Mouse (Mus musculus): Measurements from ENCODE around the gene Yeats2. TPM values are rescaled to one million over a fixed set of nuclear protein-coding genes. Genes with fewer than 3 reads are reported as not detected.

The Yeats2 gene
- polyA plus RNA-seq, 1 experiment from 2014 or later: 18.1 TPM

DNA sequence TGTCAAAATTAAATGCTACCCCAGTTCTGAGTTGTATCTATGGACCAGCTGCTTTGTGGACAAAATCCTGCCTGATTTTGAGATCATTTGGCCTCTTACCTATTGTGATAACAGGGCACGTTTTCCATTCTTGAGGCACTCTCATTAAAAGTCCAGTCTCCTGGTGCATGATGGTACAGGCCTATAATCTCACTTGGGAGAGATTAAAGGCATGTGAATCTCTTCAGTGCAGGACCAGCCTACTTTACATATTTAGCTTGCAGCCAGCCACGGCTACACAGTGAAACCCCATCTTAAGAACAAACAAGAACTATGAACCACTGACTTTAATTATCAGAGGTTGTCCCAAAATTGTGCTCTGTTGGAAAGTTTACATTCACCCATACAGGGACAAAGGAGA, 10.5 kb upstream of the Yeats2 start:
- no peak overlapping the region for H3K27ac ChIP-seq (replicated peaks)
- H3K9ac ChIP-seq (replicated peaks): no peak overlapping the region
- no peak overlapping the region for H3K4me2 ChIP-seq
- H3K36me3 ChIP-seq: peaks cover 15% of the 10 kb centered on the region
- no peak for ATAC-seq (ENCODE audit: low FRiP score)
- H3K4me3 ChIP-seq (replicated peaks): no peak overlapping the region
- 44% methylated on average over 2 of the region's 2 CpGs for WGBS
- no peaks in the 10 kb centered on the region for H3K9me3 ChIP-seq (replicated peaks)
- no peaks in the 10 kb centered on the region for H3K27me3 ChIP-seq (replicated peaks)
- no peaks in the 10 kb centered on the region for H3K4me1 ChIP-seq

DNA sequence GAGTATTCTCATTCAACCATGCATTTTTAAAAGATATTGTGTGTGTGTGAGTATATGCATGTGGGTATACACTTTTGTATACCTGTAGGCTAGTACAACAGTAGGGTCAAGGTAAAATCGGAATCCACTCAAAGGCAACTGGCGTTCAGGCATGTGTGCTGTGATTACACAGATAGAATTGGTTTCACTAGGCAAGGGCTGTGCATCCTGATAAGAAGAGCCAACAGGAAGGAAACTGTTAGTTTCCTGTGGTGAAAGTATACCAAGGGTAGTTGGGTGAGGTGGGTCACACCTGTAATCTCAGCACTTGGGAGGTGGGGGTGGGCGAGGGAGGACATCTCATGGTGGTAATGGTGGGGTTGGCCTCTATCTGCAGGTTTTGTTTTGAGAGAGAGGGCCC, 3.7 kb downstream of the Yeats2 start:
- Histone ChIP-seq H3K36me3 (peaks cover 3% of the 10 kb centered on the region; the same call in 1 of the 2 replicates), H3K9ac (replicated peaks) (no peak overlapping the region), H3K4me2 (no peak overlapping the region), H3K4me1 (peaks cover 22% of the 10 kb centered on the region), H3K27me3 (replicated peaks) (no peaks in the 10 kb centered on the region), H3K9me3 (replicated peaks) (no peaks in the 10 kb centered on the region), H3K27ac (replicated peaks) (no peak overlapping the region), H3K4me3 (replicated peaks) (no peak overlapping the region)
- ATAC-seq (ENCODE audit: low FRiP score): no peak
- 98% methylated on average over 3 of the region's 3 CpGs for WGBS

DNA sequence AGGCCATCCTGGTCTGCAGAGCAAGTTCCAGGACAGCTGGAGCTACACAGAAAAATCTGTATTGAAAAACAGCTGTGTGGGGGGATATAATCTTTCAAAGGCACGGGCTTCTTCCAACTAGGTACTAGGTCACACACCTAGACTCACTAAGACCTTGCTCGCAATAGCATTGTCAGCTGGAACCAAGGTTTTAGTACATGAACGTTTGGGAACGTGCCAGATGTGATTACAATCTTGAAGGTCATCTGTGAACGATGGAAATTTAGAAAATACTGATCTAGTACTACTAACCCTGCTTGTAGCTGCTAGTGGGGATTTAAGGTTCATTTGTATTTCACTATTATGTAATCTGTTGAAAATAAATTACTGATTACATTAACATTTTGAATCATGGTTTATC, 11.1 kb downstream of the Yeats2 start:
- H3K4me3 ChIP-seq (replicated peaks): no peak overlapping the region
- no peak overlapping the region for H3K4me2 ChIP-seq
- H3K9me3 ChIP-seq (replicated peaks): no peaks in the 10 kb centered on the region
- no peak overlapping the region for H3K9ac ChIP-seq (replicated peaks)
- peaks cover 25% of the 10 kb centered on the region for H3K36me3 ChIP-seq
- WGBS: 83% methylated on average over 5 of the region's 5 CpGs
- no peaks in the 10 kb centered on the region; the same call in 1 of the 2 replicates for H3K4me1 ChIP-seq
- no peak overlapping the region for H3K27ac ChIP-seq (replicated peaks)
- ATAC-seq (ENCODE audit: low FRiP score): no peak
- H3K27me3 ChIP-seq (replicated peaks): no peaks in the 10 kb centered on the region

DNA sequence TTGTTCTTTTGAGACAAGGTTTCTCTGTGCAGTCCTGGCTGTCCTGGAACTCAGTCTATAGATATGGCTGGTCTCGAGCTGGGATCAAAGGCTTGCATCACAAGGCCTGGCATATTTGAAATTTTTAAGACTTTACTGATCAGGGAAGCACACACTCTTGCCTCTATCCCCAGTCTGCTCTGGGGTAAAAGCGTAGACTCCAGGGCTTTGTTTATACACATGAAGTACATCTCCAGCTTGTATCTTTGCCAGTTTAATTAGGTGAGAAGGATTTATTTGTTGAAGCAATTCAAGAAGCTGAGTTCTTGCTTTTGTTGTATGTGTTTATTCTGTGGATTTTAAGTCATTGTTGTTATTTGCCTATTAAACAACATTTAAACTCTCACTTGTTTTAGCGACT, 12.9 kb downstream of the Yeats2 start:
- ATAC-seq (ENCODE audit: low FRiP score): no peak
- Histone ChIP-seq H3K4me1 (no peaks in the 10 kb centered on the region), H3K9me3 (replicated peaks) (no peaks in the 10 kb centered on the region), H3K9ac (replicated peaks) (no peak overlapping the region), H3K27ac (replicated peaks) (no peak overlapping the region), H3K4me3 (replicated peaks) (no peak overlapping the region), H3K27me3 (replicated peaks) (no peaks in the 10 kb centered on the region), H3K4me2 (no peak overlapping the region), H3K36me3 (peaks cover 36% of the 10 kb centered on the region)
- 77% methylated on average over 3 of the region's 3 CpGs for WGBS

DNA sequence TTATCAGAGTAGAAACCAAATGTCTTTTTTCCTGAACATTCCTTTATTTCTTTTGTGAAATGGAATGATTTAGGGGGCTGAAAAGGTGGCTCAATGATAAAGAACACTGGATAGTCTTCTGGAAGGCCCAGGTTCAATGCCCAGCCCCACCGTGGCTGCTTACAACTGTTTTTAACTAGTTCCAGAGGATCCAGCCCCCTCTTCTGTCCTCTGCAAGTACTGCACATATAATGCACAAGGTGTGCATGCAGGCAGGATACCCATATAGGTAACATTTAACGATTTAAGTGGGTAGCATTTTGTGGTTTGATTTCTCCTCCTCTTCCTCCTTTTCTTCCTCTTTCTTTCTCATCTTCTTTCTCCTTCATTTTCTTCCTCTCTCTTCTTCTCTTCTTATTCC, 19.3 kb downstream of the Yeats2 start:
- H3K36me3 ChIP-seq: peaks cover 81% of the 10 kb centered on the region
- no peak for ATAC-seq (ENCODE audit: low FRiP score)
- no peak overlapping the region for H3K4me3 ChIP-seq (replicated peaks)
- no peaks in the 10 kb centered on the region for H3K9me3 ChIP-seq (replicated peaks)
- 87% methylated on average over 2 of the region's 2 CpGs for WGBS
- no peak overlapping the region for H3K27ac ChIP-seq (replicated peaks)
- H3K4me2 ChIP-seq: no peak overlapping the region
- no peaks in the 10 kb centered on the region for H3K27me3 ChIP-seq (replicated peaks)
- H3K4me1 ChIP-seq: no peaks in the 10 kb centered on the region
- no peak overlapping the region for H3K9ac ChIP-seq (replicated peaks)

DNA sequence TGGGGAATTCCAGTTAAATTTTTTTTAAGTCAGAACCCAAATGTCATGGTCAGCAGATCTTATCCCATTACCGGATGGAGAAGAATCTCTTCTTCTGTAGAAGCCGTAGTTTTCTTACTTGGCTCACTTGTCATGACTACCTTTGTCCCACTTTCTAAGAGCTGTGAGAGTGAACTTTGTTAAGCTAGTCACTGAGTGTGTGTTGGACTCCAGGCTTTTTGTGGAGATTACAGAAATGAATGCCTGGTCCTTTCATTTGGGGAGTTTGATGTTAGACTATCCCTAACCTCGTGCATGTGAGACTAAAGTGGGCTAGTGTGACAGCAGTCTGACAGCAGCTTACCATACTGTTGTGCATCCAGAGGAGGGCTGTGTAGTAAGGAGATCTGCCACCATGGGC, 28.2 kb downstream of the Yeats2 start:
- Histone ChIP-seq H3K36me3 (peaks cover 71% of the 10 kb centered on the region), H3K4me2 (no peak overlapping the region), H3K9me3 (replicated peaks) (no peaks in the 10 kb centered on the region), H3K4me1 (no peaks in the 10 kb centered on the region), H3K4me3 (replicated peaks) (no peak overlapping the region), H3K27me3 (replicated peaks) (no peaks in the 10 kb centered on the region), H3K9ac (replicated peaks) (no peak overlapping the region), H3K27ac (replicated peaks) (no peak overlapping the region)
- no peak for ATAC-seq (ENCODE audit: low FRiP score)
- WGBS: 89% methylated on average over 3 of the region's 3 CpGs

DNA sequence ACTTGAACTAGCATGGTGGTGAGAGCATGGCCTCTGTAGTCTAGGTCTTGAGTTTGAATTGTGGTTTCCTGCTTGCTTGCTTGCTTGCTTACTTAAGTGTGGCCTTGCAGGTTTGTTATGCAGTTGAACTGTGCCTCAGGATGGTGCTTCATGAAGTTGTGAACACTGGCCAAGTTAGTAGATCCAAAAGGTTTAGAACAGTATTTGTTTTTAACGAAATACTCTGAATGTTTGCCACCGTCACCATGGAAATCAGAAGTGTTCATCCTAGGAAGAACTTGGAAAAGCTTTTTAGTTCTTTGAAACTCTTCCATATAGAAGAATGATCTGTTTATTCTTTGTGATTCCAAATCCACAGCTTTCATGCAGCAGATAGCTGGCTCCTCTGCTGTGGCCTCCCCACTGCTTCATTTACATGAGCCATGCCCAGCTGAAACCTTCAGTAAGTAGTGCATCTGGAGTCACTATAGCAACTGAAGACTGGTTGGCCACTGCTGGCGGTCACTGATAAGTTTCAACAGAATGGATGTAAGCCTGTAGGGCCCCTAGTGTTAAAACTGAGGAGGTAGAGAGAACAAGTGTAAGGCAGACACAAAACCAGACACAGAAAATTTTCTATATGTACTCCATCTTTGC, 28.7 kb downstream of the Yeats2 start:
- no peaks in the 10 kb centered on the region for H3K27me3 ChIP-seq (replicated peaks)
- H3K9ac ChIP-seq (replicated peaks): no peak overlapping the region
- no peak overlapping the region for H3K27ac ChIP-seq (replicated peaks)
- no peak overlapping the region for H3K4me3 ChIP-seq (replicated peaks)
- no peak for ATAC-seq (ENCODE audit: low FRiP score)
- no peaks in the 10 kb centered on the region for H3K4me1 ChIP-seq
- H3K36me3 ChIP-seq: peaks cover 71% of the 10 kb centered on the region
- H3K4me2 ChIP-seq: no peak overlapping the region
- WGBS: 80% methylated on average over 3 of the region's 3 CpGs
- no peaks in the 10 kb centered on the region for H3K9me3 ChIP-seq (replicated peaks)

DNA sequence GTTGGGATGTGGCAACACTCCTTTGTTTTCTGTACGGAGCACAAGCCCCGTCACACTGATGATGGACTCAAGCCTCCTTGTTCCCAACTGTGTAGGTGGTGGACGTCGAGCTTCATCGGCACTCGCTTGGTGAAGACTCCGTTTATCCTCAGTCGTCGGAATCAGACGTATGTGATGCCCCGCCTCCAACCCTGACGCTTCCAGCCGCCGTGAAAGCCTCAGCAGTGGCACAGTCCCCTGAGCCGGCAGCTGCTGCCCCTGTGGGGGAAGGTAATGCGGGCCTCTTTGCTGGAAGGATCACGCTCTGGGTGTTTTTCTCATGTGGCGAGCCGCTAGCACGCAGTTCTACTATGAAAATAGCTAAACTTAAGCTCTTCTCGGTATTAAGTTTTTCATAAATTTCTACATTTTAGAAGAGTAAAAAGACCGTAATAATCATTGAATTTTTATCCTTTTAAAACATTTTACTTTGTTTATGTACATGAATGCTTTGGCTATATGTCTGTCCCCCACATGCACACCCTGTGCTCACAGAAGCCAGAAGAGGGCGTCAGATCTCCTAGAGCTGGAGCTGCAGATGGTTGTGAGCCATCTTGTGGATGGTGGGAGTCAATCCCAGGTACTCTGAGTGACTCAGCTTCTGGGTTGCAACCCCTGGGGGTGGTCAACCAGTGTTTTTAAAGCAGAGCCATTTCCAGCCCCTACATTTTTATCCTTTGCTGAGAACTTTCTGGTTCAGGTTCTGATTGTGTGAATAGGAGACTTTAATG, 38.7 kb downstream of the Yeats2 start:
- H3K4me2 ChIP-seq: no peak overlapping the region
- no peaks in the 10 kb centered on the region for H3K9me3 ChIP-seq (replicated peaks)
- WGBS: 88% methylated on average over 23 of the region's 23 CpGs
- peaks cover 50% of the 10 kb centered on the region for H3K36me3 ChIP-seq
- ATAC-seq (ENCODE audit: low FRiP score): no peak
- no peak overlapping the region for H3K4me3 ChIP-seq (replicated peaks)
- no peaks in the 10 kb centered on the region for H3K27me3 ChIP-seq (replicated peaks)
- no peak overlapping the region for H3K27ac ChIP-seq (replicated peaks)
- no peak overlapping the region for H3K9ac ChIP-seq (replicated peaks)
- no peaks in the 10 kb centered on the region for H3K4me1 ChIP-seq

DNA sequence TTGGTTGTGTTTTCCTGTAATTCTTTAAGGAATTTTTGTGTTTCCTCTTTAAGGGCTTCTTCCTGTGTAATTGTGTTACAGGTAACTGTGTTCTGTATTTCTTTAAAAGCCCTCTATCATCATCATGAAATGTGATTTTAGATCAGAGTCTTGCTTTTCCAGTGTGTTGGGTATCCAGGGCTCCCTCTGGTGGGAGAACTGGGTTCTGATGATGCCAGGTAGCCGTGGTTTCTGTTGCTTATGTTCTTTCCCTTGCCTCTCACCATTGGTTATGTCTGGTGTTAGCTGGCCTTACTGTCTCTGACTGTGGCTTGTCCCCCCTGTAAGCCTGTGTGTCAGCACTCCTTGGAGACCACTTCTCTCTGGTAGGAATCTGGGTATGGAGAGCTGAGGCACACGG, 44.5 kb downstream of the Yeats2 start:
- Histone ChIP-seq H3K9ac (replicated peaks) (no peak overlapping the region), H3K4me2 (no peak overlapping the region), H3K9me3 (replicated peaks) (no peaks in the 10 kb centered on the region), H3K27ac (replicated peaks) (no peak overlapping the region), H3K4me3 (replicated peaks) (no peak overlapping the region), H3K36me3 (peaks cover 56% of the 10 kb centered on the region), H3K27me3 (replicated peaks) (no peaks in the 10 kb centered on the region), H3K4me1 (no peaks in the 10 kb centered on the region)
- 70% methylated on average over 2 of the region's 2 CpGs for WGBS
- ATAC-seq (ENCODE audit: low FRiP score): no peak

DNA sequence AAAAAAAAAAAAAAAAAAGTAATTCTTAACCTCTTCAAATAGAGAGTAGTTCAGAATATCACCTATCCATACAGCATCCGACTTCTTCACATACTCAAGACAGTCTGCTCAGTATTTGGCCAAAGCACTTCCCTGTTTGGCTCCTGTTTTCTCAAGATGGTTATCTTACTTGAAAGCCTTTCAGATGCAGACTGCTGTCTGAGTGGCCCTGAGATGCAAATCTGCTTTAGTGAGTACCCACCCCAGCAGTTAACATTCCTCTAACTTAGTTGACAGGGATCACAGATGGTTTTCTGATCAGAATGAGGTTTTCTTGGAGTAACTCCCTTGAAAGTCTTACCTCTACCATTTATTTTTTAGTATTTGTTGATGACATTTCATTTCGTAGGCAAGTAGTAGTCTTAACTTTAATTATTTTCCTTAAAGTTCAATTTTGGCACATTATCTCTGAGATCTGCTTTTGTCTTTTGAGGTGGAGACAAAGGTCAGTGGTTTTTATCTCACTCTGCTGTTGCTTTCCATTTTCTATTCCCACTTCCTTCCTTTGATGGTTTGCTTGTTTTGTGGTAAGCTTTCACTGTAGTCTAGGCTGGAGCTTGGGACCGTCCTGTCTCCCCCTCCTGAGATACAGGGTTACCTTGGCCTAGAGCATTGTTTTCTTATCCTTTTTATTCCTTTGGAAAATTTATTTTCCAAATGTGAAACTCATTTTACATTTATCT, 50.5 kb downstream of the Yeats2 start:
- Histone ChIP-seq H3K9ac (replicated peaks) (no peak overlapping the region), H3K4me2 (no peak overlapping the region), H3K36me3 (peaks cover 80% of the 10 kb centered on the region), H3K4me1 (no peaks in the 10 kb centered on the region), H3K27ac (replicated peaks) (no peak overlapping the region), H3K9me3 (replicated peaks) (no peaks in the 10 kb centered on the region), H3K27me3 (replicated peaks) (no peaks in the 10 kb centered on the region), H3K4me3 (replicated peaks) (no peak overlapping the region)
- 91% methylated on average over 3 of the region's 3 CpGs for WGBS
- no peak for ATAC-seq (ENCODE audit: low FRiP score)

DNA sequence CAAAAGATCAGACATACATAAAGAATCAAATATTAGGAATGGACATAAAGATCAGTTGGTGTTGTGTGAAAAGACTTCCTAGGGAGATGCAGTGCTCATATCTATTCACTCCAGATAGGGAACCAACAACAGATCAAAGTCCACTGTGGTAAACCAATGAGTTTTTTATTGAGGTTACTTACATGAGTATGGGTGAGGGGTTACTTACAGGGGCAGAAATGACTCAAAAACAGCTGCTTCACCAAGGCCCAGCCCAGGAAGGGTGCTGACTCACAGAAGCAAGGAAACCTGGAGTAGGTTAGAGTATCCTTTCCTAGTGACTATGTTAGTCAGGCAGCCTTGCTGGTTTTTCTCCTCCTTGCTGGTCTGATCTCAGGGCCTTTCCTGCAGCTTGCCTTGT, 51.2 kb downstream of the Yeats2 start:
- Histone ChIP-seq H3K4me3 (replicated peaks) (no peak overlapping the region), H3K9me3 (replicated peaks) (no peaks in the 10 kb centered on the region), H3K9ac (replicated peaks) (no peak overlapping the region), H3K27me3 (replicated peaks) (no peaks in the 10 kb centered on the region), H3K4me2 (no peak overlapping the region), H3K27ac (replicated peaks) (no peak overlapping the region), H3K4me1 (no peaks in the 10 kb centered on the region), H3K36me3 (peaks cover 79% of the 10 kb centered on the region)
- no peak for ATAC-seq (ENCODE audit: low FRiP score)

DNA sequence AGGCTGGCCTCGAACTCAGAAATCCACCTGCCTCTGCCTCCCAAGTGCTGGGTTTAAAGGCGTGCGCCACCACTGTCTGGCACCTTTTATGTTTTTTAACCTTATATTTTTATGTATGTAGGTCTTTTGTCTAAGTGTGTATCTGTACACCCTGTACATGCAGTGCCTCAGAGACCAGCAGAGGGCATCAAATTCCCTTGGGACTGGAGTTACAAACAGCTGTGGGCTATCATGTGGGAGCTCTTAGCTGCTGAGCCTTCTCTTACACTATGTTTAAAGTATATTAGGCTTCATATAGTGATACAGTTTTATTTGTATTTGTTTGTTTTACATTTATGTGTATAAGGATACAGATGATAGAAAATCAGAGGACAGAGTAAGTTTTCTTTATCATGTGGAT, 54.7 kb downstream of the Yeats2 start:
- Histone ChIP-seq H3K27ac (replicated peaks) (no peak overlapping the region), H3K9me3 (replicated peaks) (no peaks in the 10 kb centered on the region), H3K9ac (replicated peaks) (no peak overlapping the region), H3K4me2 (no peak overlapping the region), H3K4me1 (no peaks in the 10 kb centered on the region), H3K4me3 (replicated peaks) (no peak overlapping the region), H3K27me3 (replicated peaks) (no peaks in the 10 kb centered on the region), H3K36me3 (peaks cover 70% of the 10 kb centered on the region)
- 94% methylated on average over 3 of the region's 3 CpGs for WGBS
- no peak for ATAC-seq (ENCODE audit: low FRiP score)

Measured in neural tube, embryonic 15.5 days (tissue).